Mouse (Mus musculus) CD4-positive helper T cell, adult 2 months (primary cell): Measurements from ENCODE around the gene Car15.

ENCODE experiments used
- DNase-seq: peaks from one replicate; pipeline ENCODE4 v3.0.0-alpha.2; 2012; ENCODE audit warnings: low read depth, missing footprints, low spot score

Gene Car15

DNA sequence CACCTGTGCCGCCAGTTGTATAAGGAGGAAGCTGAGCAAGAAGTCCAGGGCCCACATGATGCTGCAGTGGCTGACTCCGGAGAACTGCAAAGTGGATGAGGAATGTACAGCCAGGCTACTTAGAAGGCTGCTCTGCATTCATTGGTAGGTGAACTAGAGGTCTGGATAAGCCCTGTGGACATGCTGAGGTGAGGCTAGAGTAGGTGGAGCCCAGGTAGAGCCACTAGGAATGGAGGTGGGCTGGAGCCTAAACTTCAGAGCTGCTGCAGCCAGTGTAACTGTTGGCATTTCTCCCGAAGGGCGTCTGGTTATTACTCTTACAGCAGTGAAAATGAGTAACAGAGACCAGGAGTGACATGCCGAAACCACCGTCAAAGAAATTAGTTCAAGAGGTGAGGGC, at the start of gene Car15:
TSS of gene Car15 (minus strand) at position 314 of the 400 bp plus-strand sequence.
- DNase-seq = no peak

DNA sequence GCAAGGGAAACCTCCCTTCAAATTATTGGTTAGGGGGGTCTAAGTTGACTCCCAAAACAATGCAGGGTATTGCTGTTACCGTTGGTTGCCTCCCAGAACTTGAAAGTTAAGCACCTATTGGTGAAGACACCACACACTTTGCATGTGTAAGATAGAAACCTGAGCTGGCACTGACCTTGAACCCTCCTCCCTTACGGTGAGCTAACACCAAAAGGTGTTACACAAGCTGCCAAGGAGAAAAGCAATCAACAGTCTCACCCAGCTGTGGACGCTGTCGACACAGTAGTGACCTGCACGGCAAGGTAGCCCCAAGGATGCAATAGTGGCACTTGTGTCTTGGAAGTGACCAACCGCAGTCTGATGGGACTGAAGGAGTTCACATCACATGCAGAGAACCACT, 46.0 kb upstream of the Car15 start:
- DNase-seq = no peak

DNA sequence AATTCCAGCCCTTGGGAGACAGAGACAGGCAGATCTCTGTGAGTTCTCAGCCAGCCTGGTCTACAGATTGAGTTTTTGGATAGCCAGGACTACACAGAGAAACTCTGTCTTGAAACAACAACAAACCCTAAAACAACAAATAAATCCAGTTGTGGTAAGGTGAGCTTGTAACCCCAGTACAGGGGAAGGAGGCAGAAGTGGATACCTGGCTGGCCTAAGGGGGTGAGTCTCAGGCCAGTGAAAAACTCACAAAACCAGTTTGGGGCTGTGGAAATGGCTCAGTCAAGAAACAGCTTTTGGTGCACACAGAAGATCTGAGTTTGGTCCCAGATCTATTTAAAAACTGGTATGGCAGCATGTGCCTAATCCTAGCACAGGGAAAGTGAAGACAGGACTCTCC, 44.0 kb upstream of the Car15 start:
- no peak for DNase-seq

DNA sequence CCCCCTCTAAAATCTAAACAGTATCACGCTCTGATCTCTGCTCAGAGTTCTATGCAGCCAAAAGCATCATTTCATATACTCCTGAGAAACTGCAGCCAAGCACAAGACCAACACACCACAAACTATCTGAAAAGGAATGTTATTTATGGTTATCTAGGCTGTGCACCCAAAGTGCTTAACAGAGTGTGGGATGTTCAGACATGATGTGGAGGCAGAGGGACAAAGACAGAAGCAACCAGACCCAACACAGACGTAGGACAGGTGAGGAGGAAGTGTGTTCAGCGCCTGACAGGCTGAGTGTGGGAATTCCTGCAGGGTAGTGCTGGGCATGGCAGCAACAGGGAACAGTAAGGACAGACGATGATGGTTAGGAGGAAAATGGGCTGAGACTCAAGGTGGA, 41.4 kb upstream of the Car15 start:
- DNase-seq = no peak

DNA sequence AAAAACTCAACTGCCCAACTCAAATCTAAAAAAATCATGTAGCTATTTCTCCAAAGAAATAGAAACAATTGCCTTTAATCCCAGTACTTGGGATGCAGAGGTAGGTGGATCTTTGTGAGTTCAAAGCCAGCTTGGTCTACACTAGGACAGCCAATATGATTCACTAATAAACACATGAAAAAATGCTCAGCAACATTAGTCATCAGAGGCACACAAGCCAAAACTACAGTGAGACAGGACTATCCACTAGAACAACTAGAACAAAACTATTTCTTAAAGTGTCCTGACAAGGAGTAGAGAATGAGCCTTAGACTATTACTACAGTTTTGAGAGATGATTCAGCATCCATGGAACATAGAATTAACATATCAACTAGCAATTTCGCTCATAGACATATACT, 37.9 kb upstream of the Car15 start:
- DNase-seq = no peak

DNA sequence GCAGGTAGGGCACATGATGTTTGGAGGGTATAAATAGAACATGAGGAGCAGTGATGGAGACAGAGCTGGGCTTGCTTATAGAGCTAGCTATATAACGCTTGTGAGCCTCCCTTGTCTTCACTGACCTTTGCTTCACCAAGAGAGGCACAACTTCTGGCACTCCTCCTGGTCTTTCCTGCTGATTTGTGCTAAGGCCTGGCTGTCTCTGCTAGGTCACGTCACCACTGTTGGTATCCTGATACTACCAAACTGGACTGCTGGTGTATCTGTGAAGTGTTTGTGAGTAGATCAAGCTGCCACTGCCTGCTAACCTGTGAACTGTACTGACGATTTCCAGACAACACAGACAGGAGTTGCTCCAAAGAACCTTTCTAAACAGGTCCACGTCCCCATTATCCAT, 37.0 kb upstream of the Car15 start:
- no peak for DNase-seq

DNA sequence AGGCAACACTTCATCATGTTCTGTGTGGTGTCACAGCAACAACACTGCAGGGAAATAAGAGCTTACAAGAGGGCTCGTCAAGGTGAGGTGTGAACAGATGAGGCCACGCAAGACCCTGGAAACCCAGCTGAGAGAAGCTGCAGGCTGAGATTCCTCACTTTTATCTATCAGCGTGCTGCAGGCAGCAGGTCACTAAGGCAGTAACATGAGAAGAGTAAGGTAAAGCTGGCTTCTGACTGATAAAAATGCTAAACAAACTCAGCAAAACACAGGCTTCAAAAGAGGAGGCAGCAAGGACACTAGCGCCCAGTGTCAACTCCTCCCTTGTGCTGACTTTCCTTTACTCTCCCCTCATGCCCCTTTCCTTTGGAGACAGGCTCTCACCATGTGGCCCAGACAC, 34.8 kb upstream of the Car15 start:
- no peak for DNase-seq

DNA sequence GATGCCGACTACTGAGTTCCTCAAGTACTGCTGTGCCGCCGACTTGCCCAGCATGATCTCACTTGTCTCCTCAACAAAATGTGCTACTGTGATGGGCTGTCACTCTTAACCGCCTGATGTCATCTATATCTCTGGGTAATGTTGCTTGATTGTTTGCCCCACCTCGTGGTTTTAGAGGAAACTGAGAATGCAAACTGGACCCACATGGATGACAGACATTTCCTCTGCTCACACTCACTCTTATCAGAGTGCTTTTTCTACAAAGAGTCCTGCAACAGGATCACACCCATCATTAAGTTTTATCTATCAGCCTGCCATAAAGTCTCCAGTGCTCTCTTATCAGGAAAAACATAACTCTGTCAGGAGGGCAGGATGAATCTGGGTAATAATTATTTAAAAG, 33.1 kb upstream of the Car15 start:
- DNase-seq = no peak

DNA sequence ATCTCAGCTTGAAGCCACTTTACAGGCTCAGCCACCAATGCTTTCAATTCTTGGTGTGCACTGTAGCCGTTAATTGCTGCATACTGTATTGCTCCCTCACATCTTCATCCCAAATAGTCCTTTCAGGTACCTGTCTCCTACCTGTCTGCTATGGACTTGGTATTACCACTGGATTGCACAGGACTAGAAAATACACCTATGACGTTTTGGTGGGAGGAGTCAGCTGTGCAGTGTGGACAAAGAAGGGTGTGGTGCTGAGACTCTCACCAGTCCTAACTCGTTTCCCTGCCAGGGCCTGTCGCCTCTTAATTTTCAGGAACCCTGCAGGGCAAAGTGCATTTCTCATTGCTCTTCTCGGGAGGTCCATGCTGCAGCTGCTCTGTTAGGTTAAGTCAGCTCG, 27.6 kb upstream of the Car15 start:
- DNase-seq = no peak

DNA sequence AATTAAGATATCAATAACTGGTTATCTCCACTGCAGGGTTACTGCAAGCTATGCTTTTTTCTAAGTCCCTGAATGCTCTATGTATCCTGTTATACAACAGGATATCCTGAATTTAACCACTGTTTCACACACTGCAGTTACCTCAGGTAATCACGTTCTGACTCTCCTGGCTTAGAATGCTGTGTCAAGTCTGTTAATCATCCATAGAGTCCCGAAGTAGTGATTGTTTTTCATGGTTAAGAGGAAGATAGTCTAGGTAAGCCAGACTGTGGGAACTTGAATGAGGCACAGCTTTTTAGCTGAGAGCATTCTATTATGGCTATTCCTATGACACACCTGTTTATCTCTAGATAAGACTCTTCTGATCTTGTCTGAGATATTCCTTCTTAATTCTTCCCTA, 27.1 kb upstream of the Car15 start:
- DNase-seq = no peak

DNA sequence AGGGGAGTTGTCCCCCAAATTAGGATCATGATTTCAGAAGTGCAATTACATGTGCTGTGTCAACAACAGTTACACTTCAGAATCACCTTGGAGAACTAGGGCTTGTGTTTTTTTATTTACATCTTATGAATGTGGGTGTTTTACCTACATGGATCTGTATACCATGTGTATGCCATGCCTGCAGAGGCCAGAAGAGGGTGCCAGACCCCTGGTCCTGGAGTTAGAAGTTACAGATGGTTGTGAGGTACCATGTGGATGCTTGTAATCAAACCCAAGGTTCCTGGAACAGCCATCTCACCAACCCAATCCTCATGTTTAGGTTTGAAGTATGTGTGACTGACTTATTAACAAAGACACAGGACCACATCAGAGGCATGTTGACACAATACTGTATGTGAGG, 20.4 kb upstream of the Car15 start:
- DNase-seq = peak; percentile 35

DNA sequence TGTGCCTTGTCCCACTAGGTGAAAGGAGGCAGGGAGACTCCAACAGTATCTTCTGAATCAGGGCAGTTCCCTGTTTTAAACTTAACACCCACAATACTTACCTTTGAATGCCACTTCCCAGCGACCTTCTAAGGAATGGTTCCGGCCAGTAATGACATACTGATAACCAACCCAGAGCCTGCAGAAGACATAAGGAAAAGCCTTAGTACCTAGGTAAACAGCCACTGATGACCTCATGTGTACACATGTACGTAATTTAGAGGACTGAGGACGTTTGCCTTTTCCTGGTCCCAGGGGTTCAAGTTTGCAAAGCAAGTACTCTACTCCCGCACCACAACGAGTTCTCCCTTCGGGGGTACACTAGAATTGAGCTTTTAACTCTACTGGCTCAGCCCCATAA, 19.0 kb upstream of the Car15 start:
- DNase-seq = no peak

DNA sequence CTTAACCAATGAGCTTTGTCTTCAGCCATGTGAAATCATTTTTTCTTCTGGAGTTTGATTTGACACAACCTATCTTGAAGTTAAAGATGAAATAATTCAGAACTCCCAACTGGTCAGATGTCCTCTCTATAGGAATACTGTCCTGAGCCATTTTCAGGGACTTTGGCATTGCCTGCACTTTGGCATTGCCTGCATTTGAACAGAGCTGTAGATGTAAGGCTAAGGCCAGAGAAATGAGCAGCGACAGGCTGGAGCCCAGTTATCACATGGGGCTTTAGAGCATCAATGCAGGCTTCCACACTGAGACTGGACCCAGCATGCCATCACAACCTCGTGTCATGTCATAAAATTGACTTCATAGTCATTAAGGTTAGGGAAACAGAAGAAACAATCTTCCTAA, 15.1 kb upstream of the Car15 start:
- DNase-seq = no peak

DNA sequence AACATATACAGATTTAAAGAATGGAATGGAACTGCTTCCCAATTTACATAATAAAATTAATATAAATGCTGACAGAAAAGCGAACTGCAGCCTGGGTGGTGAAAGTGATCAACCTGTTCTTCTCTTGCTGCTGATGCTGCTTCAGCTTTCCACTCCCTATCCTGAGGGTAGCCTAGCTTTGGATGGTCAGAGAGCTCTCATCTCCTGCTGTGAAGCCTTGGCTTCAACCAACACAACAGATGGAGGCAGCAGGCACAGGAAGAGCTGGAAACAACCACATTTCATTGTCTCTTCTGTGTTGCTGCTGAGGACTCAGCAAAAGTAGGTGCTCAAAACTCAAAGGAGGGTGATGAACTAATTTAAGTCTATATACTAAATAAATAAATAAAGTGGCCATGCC, 13.7 kb upstream of the Car15 start:
- no peak for DNase-seq

DNA sequence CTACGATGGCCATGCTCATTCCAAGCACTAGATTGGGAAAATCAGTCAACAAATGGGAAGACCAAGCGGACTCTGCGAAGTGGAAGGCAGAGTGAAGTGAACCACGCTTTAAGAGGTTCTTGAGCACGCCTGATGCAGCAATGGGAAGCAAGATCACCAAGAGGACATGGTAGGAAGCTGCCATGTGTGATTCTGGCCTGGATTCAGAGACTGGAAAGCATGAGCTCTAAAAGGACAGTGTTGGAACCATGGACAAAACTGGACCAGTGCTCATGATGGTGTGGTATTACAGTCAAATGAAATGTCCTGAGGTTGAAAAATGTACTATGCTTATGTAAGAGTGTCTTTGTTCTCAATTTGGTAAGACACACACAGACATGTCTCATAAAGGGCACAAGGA, 13.2 kb upstream of the Car15 start:
- DNase-seq = no peak

DNA sequence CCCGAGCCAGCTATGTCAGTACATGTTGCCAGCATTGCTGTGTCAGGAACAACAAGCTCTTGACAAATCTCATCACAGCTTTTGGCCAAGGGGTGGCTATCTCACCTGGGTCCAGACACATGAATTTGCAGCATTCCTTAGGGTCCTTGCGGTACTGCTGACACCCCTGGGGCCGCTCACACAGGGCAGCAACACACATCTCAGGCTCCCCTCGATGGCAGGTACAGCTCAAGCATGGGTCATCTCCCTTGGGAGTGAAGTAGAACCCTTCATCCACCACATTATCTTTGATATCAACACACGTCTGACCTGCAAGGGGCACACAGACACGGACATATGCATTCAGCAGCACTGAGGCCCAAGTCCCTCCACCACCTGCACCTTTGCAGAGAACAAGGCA, 11.3 kb upstream of the Car15 start:
- no peak for DNase-seq

DNA sequence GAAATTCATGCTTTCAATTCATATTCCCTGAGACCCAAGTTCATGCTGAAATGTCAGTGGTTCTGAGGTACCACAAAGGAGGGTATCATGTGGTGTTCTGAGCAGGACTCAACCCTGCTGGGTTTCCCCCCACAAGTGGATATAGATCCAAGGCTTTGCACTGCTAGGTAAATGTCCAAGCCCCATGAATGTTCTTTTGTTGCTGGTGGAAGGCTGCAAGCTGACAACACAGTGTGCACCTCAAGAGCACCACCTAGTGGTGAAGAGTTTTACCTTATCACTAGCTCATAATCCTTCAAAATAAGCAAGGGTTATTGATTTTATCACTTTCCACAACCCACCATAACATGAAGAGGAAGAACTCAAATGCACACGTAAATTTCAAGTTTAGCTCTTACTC, 10.8 kb upstream of the Car15 start:
- peak; percentile 50 for DNase-seq

DNA sequence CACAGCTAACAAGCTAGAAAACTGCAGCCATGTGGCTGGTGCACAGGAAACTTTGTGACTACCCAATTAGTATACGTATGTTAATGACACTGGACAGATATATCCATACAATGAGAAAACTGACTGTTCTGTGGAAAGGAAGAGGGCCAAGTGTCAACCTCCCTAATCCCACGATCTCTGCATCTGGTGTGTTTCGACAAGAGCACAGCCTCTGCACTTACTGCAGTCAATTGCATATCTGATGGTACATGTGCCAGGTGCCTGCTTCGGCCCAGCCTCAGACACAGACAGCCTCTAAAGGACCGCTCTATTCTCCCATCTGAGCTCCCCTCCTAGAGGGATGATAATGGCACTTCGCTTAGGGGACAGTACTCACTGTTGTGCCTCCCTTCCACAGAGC, 10.3 kb upstream of the Car15 start:
- DNase-seq = no peak

DNA sequence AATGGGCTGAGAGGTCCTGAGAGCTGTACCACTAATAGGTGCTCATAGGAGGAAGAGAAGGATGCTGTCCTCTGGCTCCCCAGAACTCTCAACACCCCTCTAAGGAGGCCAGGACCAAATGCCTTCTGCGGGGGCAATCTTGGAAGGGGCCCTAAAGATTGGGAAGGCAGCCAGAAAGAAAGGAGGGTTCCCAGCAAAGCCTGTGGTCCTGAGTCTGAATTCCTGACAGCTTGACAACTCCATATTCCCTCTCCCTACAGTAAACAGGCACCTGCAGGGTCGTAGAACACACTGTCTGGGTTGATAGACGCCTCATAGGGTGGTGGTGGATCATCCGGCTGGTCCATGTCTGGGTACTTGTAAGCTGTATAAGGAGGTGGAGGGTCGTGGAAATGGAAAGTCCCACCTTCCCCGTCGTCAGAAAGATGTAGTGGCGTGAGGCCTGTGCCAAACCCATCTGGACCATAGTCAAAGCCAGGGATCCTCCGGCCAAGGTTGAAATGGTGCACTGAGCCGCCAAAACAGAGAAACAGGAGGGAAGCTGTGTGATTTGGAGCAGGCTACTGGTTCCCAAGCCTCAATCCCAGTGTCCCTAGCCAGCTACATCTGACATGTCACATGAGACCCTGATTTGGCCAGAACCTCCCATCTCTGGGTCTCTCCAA, 5.7 kb upstream of the Car15 start:
- no peak for DNase-seq

DNA sequence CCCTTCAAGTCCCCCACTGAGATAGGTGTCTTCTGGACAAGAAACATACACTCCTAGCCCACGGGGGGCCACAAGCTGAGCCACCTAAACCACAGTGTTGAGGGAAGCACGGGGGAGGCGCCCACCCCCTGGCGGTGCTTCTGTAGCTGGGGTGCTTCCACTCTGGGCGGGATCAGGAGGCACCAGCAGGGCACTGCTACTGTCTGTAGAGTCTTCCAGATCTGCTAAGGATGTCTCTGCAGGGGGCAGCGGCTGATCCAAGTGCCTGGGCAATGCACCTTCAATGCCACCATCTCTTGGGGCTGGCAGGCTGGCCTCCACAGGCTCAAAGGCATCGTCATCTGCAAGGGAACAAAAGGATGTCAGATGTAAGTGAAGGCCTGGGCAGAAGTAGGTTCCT, 4.3 kb upstream of the Car15 start:
- no peak for DNase-seq

DNA sequence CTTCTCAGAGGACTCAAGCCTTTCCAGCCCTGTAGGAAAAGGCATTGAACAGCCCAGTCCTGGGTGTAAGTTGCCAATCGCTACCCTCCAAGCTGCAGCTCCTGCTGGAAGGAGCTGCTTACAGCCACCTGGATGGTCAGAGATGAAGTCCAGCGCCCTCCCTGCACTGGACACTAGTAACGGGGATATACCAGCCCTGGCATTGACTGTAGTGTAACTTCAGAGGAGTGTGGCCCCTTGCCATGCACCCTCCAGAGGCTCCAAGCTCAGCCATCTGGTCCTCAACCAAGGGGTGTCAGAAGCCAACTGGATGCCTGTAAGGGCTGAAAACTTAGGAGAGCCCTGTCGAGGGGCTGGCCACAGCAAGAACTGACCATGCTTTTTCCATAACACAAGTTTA, 1.8 kb upstream of the Car15 start:
- no peak for DNase-seq

DNA sequence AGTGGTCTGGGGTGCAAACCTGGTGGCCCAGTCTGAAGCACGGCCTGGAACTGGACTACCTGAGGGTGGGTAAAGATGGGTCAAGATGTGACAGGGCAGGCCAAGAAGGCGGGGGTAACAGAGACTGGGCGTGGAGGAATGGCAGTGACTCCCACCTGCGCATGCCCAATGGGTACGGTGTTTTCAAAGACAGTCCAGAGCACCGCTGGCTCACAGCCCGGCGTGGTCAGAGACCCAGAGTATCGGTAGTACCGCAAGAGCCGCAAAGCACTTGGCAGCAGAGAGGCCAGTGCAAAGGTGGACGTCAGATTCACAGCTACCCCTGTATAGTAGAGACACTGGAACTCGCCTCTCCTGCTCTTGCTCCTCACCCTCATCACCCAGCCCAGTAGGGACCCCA, 2.7 kb downstream of the Car15 start:
- DNase-seq = no peak

DNA sequence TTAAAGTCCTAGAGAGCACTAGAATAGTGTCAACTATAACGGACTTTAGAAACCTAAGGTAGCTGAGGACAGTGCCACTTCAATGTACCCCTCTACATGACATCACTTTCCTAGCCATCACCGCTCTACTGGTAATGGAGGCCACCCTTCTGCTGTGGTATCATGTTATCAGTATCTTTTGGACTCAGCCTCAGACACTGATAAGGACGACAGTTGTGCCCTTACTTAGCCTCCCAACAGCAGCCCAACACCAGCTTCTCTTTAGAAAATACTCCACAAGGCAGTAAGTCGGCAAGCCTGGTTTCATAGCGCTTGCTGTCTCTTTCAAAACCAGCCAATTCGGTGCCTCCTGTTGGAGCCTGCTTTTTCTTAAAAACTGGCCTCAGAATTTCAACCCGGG, 3.6 kb downstream of the Car15 start:
- DNase-seq = no peak

DNA sequence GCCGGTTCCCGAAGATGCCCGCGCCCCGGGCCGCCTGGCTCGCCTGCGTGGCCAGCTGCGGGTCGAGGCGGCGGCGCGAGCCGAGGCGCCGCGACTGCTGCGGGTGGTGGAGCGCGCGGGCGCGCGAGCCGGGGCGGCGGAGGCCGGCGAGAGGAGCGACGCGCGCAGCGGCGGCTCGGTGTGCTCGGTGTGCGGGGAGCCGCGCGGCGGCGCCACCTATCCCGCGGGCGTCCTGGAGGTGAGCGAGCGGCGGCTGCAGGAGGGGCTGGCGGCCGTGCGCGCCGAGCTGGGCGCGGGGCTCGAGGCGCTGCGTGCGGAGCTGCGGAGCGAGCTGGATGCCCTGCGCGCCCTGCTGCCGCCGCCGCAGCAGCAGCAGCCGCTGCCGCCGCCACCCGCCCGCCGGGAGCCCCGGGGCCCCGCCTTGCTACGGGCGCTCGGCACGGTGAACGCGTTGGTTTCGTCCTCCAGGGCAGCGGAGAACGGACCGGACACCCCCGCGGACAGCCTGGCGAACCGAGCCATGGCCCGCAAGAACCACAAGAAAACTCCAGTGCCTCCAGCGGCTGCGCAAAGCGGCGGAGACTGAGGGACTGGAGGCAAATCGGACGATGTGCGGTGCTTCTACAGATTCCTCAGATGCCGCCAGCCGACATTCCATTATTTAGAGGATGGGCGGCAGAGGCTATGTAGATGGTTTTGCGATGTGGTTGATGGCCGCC, 4.3 kb downstream of the Car15 start:
- DNase-seq = no peak
